Mouse (Mus musculus): ENCODE data around the gene Lat.

GRCm38 (mm10) chr7:126374526-126374925 is 5.2 kb upstream of the Lat start:
- TF ChIP-seq MYOD1 (IDR thresholded peaks at IDR 0.05; ENCODE audit: control insufficient read depth, insufficient read length, low read depth) (no peak), CTCF (IDR thresholded peaks at IDR 0.05; ENCODE audit: control insufficient read depth, insufficient read depth, insufficient read length) (no peak), USF1 (IDR thresholded peaks at IDR 0.05; ENCODE audit: low read depth) (no peak), FOSL1 (IDR thresholded peaks at IDR 0.05; ENCODE audit: insufficient read depth, low read length, poor library complexity, severe bottlenecking) (no peak)
